Mouse (Mus musculus) cerebellum, adult (tissue): ENCODE results near the gene Fads1.

ENCODE experiments used
- ATAC-seq: cut with Nextera tagmentation; 2 replicates; pipeline ENCODE4 v1.9.2; 2017; ENCODE audit warnings: mild to moderate bottlenecking, moderate library complexity, mixed read lengths; ENCODE audit not compliant: insufficient number of reproducible peaks, low FRiP score, low TSS enrichment

Fads1 gene

GRCm38 (mm10) chr19:10176477-10176876 lies 6.2 kb upstream of the Fads1 start:
- no peak for ATAC-seq

- no peak for ATAC-seq
Observed at GRCm38 (mm10) chr19:10176941-10177372, 5.7 kb upstream of the Fads1 start.

GRCm38 (mm10) chr19:10181225-10181624 lies 1.5 kb upstream of the Fads1 start:
- no peak for ATAC-seq

- ATAC-seq = no peak
Observed at GRCm38 (mm10) chr19:10182142-10182541, 546 bp upstream of the Fads1 start.

- peak; percentile 56 for ATAC-seq
Observed at GRCm38 (mm10) chr19:10183299-10183983, 753 bp downstream of the Fads1 start.

GRCm38 (mm10) chr19:10184096-10184495 lies 1.4 kb downstream of the Fads1 start:
- ATAC-seq = no peak

GRCm38 (mm10) chr19:10185876-10186275 lies 3.2 kb downstream of the Fads1 start:
- no peak for ATAC-seq

GRCm38 (mm10) chr19:10186569-10186968 lies 3.9 kb downstream of the Fads1 start:
- no peak for ATAC-seq

- ATAC-seq = peak; percentile 86
Observed at GRCm38 (mm10) chr19:10188281-10188811, 5.7 kb downstream of the Fads1 start.

GRCm38 (mm10) chr19:10189022-10189421 lies 6.3 kb downstream of the Fads1 start:
- ATAC-seq = no peak

GRCm38 (mm10) chr19:10189940-10190339 lies 7.3 kb downstream of the Fads1 start:
- ATAC-seq = no peak

- no peak for ATAC-seq
Observed at GRCm38 (mm10) chr19:10190796-10191195, 8.1 kb downstream of the Fads1 start.

- ATAC-seq = no peak
Observed at GRCm38 (mm10) chr19:10191326-10191725, 8.6 kb downstream of the Fads1 start.

GRCm38 (mm10) chr19:10194337-10194736 lies 11.6 kb downstream of the Fads1 start:
- no peak for ATAC-seq

GRCm38 (mm10) chr19:10195252-10195651 lies 12.6 kb downstream of the Fads1 start:
- no peak for ATAC-seq

- ATAC-seq = no peak
Observed at GRCm38 (mm10) chr19:10197130-10197529, 14.4 kb downstream of the Fads1 start.

- no peak for ATAC-seq
Observed at GRCm38 (mm10) chr19:10198286-10198685, 15.6 kb downstream of the Fads1 start.

- no peak for ATAC-seq
Observed at GRCm38 (mm10) chr19:10198723-10199122, 16.0 kb downstream of the Fads1 start.

GRCm38 (mm10) chr19:10203146-10203847 lies 20.6 kb downstream of the Fads1 start:
- no peak for ATAC-seq

GRCm38 (mm10) chr19:10203848-10204615 lies 21.3 kb downstream of the Fads1 start, which contains the start of the genes Tmem258 and Fen1:
Gene Tmem258, plus strand, starts transcription at chr19:10204014.
Gene Fen1, minus strand, starts transcription at chr19:10204169.
- peak; percentile 90 for ATAC-seq

- ATAC-seq = no peak
Observed at GRCm38 (mm10) chr19:10204616-10205001, 21.9 kb downstream of the Fads1 start.
